Mouse (Mus musculus) kidney, adult 2 months (tissue): ENCODE results near the gene Rgs12.

ENCODE experiments used
- CTCF ChIP-seq: fragments of 200-500 bp; conservative IDR thresholded peaks from 2 replicates; pipeline ENCODE4 v1.5.1; 2011; ENCODE audit warnings: low read depth, mild to moderate bottlenecking, control low read depth, low read length, moderate library complexity, mixed read lengths; ENCODE audit not compliant: insufficient read depth, insufficient read length
- POLR2A ChIP-seq: fragments of 200-500 bp; IDR thresholded peaks from one replicate; pipeline ENCODE4 v1.6.1; 2011; ENCODE audit warnings: low read depth, low read length, control low read depth

GRCm38 (mm10) chr5:35020410-35021241 is 71.4 kb downstream of the Rgs12 start:
- no peak for TF ChIP-seq POLR2A
- TF ChIP-seq CTCF = no peak
